Mouse (Mus musculus) bone marrow macrophage, adult 2 months (primary cell): ENCODE results near the gene Gm853.

Experiments
- CTCF ChIP-seq: IDR thresholded peaks from 2 replicates; pipeline ENCODE4 v1.5.1; 2012; ENCODE audit warnings: low read depth, mild to moderate bottlenecking, low read length, moderate library complexity
- POLR2A ChIP-seq: IDR thresholded peaks from 2 replicates; pipeline ENCODE4 v1.6.1; 2012; ENCODE audit warnings: mild to moderate bottlenecking, low read depth, low read length, borderline replicate concordance

DNA sequence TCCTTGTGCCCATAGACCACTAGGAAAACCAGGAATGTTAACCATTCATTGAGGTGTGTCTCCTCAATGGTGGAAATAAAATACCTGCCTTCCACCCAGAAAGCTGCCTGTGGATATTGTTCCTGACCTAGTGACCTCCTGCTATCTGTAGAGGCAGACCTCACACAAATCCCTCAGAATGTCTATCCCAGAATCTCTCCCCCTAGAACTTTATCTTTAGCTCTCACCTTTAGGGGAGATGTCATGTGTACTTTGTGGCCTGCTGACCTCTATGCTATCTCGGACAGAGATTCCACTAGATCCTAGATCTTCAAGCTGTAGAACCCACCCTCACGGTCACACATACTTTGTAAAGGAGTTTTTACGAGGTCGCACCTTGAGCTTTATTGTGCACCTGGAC lies 9.0 kb downstream of the Gm853 start:
- no peak for TF ChIP-seq CTCF
- no peak for TF ChIP-seq POLR2A
